Mouse (Mus musculus) CH12F3 (cell line): ENCODE results near the gene Cdk18.

ENCODE experiments used
- in situ Hi-C: fragments of 300-500 bp; cut with MboI; formaldehyde crosslinking; loops from 2 replicates; pipeline ENCODE4 v1.14.3; 2020; ENCODE audit warnings: low sequenced_read_pairs

Cdk18 gene

GRCm38 (mm10) chr1:132069436-132069835, 70.0 kb downstream of the Cdk18 start:
- in situ Hi-C loops, result no loop called here

GRCm38 (mm10) chr1:132067261-132068255, 71.9 kb downstream of the Cdk18 start, which contains the start of gene Mfsd4a:
Gene Mfsd4a, minus strand, starts transcription at chr1:132068062.
- in situ Hi-C loops, result no loop called here

GRCm38 (mm10) chr1:132065475-132066172, 73.9 kb downstream of the Cdk18 start:
- in situ Hi-C loops, result no loop called here

- in situ Hi-C loops, result no loop called here
Measured at GRCm38 (mm10) chr1:132065001-132065400, 74.5 kb downstream of the Cdk18 start.

GRCm38 (mm10) chr1:132063096-132063495, 76.4 kb downstream of the Cdk18 start:
- in situ Hi-C loops, result no loop called here
